Mouse (Mus musculus): Measurements from ENCODE around the gene Pagr1a. TPM values are rescaled to one million over a fixed set of nuclear protein-coding genes. Genes with fewer than 3 reads are reported as not detected.

Gene Pagr1a
- 2.8 and 17.6 TPM in 2 replicates for polyA plus RNA-seq (2012; rRNA removed)

DNA sequence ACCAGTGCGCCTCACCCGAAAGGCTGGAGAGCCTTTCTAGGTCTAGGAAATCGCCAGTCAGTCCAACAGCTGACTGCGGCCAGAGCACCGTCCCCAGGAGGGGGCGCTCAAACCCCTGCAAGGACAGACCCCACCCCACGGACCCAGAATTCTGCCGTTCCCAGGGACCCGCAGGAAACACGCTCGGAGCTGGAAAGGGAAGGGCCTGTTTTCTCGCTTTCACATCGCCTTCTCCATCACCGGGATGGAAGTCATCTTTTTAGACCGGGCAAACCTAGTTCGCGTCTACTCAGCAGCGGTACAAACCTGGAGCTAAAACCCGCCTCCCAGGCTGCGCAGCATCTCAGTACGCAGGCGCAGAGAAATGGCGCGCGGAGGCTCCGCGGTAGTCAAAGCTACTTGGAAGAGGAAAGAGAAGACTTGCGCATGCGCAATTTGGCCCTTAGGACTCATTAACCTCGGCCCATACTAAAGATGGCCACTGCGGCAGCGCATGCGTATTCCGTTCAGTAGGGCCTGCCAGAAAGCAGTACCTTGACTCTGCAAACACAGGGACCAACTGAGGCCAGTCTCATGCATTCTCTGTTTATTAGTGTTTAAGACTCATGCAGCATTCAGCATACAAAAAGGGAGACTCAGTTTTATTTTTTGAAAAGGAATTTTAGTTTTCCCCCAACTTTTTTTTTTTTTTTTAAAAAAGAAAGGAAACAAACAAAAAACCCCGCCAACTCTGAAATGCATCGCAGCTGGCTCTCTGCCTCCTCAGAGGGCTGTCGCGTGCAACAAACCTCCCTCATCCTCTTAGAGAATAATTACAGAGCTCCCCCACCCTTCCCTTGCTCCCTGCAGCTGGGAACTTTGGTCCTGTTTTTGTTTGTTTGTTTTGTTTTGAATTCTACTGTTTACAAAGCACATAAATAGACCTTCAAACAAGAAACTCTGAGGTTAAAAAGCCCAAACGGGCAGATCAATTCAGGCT lies at the start of gene Pagr1a:
Pagr1a (minus strand) TSS at position 382 of the 979 bp plus-strand sequence.
- WGBS: 2% methylated on average over 39 of the region's 39 CpGs
- peak; percentile 99 for DNase-seq

DNA sequence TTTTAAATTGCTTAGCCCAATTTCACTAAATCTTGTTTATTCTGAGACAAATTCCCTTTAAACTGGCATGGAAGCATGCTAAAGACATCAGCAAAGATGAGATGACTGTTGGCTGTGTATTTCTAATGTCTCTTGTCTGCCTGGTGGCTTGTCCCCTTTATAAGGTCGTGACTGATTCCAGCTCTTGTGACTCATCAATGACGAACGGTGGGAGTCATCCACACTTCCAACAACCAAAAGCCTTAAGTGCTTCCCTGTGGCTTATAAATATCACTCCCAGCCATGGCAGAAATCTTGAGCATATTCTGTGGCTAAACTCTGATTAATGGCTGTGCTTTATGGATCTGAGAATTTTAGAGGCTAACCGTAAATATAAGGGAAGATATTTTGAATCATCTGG lies 49.2 kb upstream of the Pagr1a start:
- H3K36me3 ChIP-seq (ENCODE audit: control insufficient read depth, insufficient read depth, low read length): no peaks in the 10 kb centered on the region
- no peaks in the 10 kb centered on the region for H3K27me3 ChIP-seq (replicated peaks; ENCODE audit: control insufficient read depth, insufficient read depth, low read length)
- TF ChIP-seq CTCF (conservative IDR thresholded peaks at IDR 0.05; ENCODE audit: insufficient read depth, insufficient read length, low read depth, low read length): no peak
- no peak for TF ChIP-seq POLR2A (IDR thresholded peaks at IDR 0.05; ENCODE audit: low read depth, low read length)
- H3K27ac ChIP-seq (ENCODE audit: insufficient read depth, low read depth, low read length): no peak overlapping the region
- H3K4me3 ChIP-seq (ENCODE audit: insufficient read depth, low read depth, low read length): no peak overlapping the region
- WGBS: 71% methylated on average over 4 of the region's 4 CpGs
- H3K4me1 ChIP-seq (ENCODE audit: control insufficient read depth, insufficient read depth, low read length): no peaks in the 10 kb centered on the region
- no peak for DNase-seq

More for the DNA sequence above, at the start of gene Pagr1a:
- Histone ChIP-seq H3K27ac (ENCODE audit: insufficient read depth, low read depth, low read length) (peak within 1 kb of the TSS; percentile 96), H3K36me3 (ENCODE audit: control insufficient read depth, insufficient read depth, low read length) (no peaks in the 10 kb centered on the region), H3K4me1 (ENCODE audit: control insufficient read depth, insufficient read depth, low read length) (peaks cover 11% of the 10 kb centered on the region; the same call in 1 of the 2 replicates), H3K27me3 (replicated peaks; ENCODE audit: control insufficient read depth, insufficient read depth, low read length) (no peaks in the 10 kb centered on the region), H3K4me3 (ENCODE audit: insufficient read depth, low read depth, low read length) (peak within 1 kb of the TSS; percentile 89)
- TF ChIP-seq POLR2A (IDR thresholded peaks at IDR 0.05; ENCODE audit: low read depth, low read length) (peak; percentile 58), CTCF (conservative IDR thresholded peaks at IDR 0.05; ENCODE audit: insufficient read depth, insufficient read length, low read depth, low read length) (peak; percentile 71)

DNA sequence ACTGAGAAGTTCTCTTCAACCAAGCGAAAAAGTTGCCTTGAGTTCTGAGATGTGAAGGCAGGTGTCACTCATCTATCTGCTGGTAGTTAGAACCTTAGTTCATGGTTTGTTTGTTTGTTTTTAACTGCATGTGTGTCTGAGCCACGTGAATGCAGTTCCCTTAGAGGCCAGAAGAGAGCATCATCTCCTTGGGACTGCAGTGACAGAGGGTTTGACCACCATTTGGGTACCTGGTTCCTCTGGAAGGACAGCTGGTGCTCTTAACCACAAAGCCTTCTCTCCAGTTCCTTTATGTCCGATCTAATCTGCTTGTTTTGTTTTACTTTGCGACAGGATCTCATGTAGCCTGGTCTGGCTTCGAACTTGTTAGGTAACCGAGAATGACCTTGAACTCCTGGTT lies 48.4 kb upstream of the Pagr1a start:
- WGBS: 91% methylated on average over 6 of the region's 6 CpGs
- Histone ChIP-seq H3K36me3 (ENCODE audit: control insufficient read depth, insufficient read depth, low read length) (no peaks in the 10 kb centered on the region), H3K27me3 (replicated peaks; ENCODE audit: control insufficient read depth, insufficient read depth, low read length) (no peaks in the 10 kb centered on the region), H3K4me3 (ENCODE audit: insufficient read depth, low read depth, low read length) (no peak overlapping the region), H3K4me1 (ENCODE audit: control insufficient read depth, insufficient read depth, low read length) (no peaks in the 10 kb centered on the region), H3K27ac (ENCODE audit: insufficient read depth, low read depth, low read length) (no peak overlapping the region)
- TF ChIP-seq CTCF (conservative IDR thresholded peaks at IDR 0.05; ENCODE audit: insufficient read depth, insufficient read length, low read depth, low read length): no peak
- no peak for TF ChIP-seq POLR2A (IDR thresholded peaks at IDR 0.05; ENCODE audit: low read depth, low read length)
- DNase-seq: no peak

DNA sequence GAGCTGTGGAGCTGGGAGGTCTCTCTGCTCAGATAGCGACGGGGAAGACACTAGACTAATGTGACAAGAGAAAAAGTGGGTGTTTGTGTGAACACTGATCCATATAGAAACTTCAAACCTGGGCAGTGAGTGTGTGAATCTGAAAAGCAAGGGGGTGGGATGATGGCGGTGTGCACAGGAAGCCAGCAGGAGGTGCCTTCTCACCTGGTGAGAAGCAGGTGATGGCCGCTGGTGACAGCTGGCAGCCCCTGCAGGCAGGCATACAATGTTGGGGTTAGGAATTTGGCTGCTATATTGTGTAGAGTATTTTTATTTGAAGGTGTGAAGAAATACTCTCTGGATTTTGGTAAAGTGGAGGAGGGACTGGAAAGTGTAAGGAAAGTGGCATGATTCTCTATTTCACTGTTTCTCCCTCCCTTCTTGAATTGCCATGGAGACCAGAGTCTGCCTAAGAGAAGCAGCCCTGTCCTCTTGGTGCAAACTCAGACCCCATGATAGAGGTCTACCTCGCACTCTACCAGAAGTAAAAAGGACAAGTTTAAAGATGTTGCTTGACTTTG lies 38.0 kb upstream of the Pagr1a start:
- Histone ChIP-seq H3K4me3 (ENCODE audit: insufficient read depth, low read depth, low read length) (no peak overlapping the region), H3K27me3 (replicated peaks; ENCODE audit: control insufficient read depth, insufficient read depth, low read length) (no peaks in the 10 kb centered on the region), H3K27ac (ENCODE audit: insufficient read depth, low read depth, low read length) (no peak overlapping the region), H3K36me3 (ENCODE audit: control insufficient read depth, insufficient read depth, low read length) (no peaks in the 10 kb centered on the region), H3K4me1 (ENCODE audit: control insufficient read depth, insufficient read depth, low read length) (no peaks in the 10 kb centered on the region)
- TF ChIP-seq POLR2A (IDR thresholded peaks at IDR 0.05; ENCODE audit: low read depth, low read length) (no peak), CTCF (conservative IDR thresholded peaks at IDR 0.05; ENCODE audit: insufficient read depth, insufficient read length, low read depth, low read length) (no peak)
- 71% methylated on average over 5 of the region's 5 CpGs for WGBS
- no peak for DNase-seq

DNA sequence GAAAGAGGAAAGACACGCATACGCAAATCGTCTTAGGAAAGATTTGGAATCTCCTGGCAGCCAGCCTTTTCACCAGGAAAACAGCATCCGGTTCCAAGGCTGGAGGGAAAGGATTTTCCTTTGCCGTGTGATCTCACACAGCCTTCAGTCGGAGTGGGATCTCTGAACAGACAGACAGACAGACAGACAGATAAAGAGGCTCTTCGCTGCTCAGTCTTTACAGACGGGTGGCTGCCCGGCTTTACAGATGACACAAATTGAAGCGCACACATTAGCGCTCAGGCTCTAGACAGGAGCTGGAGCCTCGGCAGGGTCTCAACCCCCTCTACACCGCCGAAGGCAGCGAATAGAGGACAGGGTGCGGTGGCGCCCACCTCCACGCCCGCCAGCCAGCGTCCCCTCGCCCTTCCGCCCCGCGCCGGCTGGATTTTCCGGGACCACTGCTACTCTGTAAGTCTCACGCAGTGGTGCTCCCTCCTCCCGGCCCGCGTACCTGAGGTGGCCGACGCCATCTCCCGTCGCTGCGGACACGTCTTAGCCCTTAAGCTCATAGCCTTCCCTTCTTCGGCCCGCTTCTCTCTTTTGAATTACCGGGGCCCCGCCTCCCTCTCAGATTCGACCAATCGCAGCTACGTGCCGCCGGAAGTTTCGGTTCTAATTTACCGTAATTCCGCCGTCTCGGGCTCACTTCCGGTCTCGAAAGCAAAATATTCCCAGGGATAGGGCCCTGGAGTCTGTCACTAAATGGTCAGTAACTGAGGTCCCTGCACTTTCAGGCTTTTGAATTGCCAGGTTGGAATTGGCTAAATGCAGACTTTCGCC lies 24.9 kb upstream of the Pagr1a start, which contains the start of gene Kif22:
Kif22 (minus strand) TSS at position 621 of the 822 bp plus-strand sequence.
- H3K4me1 ChIP-seq (ENCODE audit: control insufficient read depth, insufficient read depth, low read length): peaks cover 3% of the 10 kb centered on the region; the same call in 1 of the 2 replicates
- H3K36me3 ChIP-seq (ENCODE audit: control insufficient read depth, insufficient read depth, low read length): no peaks in the 10 kb centered on the region
- H3K27me3 ChIP-seq (replicated peaks; ENCODE audit: control insufficient read depth, insufficient read depth, low read length): no peaks in the 10 kb centered on the region
- peak; percentile 95 for DNase-seq
- WGBS: under 1% methylated on average over 53 of the region's 53 CpGs
- peak within 1 kb of the TSS; percentile 26; the same call in 1 of the 2 replicates for H3K27ac ChIP-seq (ENCODE audit: insufficient read depth, low read depth, low read length)
- peak within 1 kb of the TSS; percentile 79 for H3K4me3 ChIP-seq (ENCODE audit: insufficient read depth, low read depth, low read length)
- no peak for TF ChIP-seq POLR2A (IDR thresholded peaks at IDR 0.05; ENCODE audit: low read depth, low read length)
- no peak for TF ChIP-seq CTCF (conservative IDR thresholded peaks at IDR 0.05; ENCODE audit: insufficient read depth, insufficient read length, low read depth, low read length)

DNA sequence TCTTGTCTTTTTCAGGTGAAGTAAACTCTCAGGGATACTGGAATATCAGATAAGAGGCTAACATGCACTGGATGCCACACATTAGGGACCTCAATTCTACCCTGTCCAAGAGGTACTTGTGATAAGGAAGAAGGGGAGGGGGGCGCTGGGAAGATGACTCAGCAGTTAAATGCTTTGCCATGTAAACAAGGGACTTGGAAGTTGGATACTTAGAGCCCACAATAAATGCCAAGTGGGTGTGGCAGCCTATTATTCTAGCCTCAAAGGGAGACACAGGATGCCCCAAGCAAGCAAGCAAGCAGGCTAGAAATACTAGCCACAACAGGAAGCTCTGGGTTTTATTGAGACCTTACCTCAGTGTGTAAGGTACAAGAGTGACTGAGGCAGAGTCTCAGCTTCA lies 14.1 kb upstream of the Pagr1a start:
- H3K4me3 ChIP-seq (ENCODE audit: insufficient read depth, low read depth, low read length): no peak overlapping the region
- no peaks in the 10 kb centered on the region for H3K27me3 ChIP-seq (replicated peaks; ENCODE audit: control insufficient read depth, insufficient read depth, low read length)
- H3K27ac ChIP-seq (ENCODE audit: insufficient read depth, low read depth, low read length): no peak overlapping the region
- no peak for DNase-seq
- peaks cover 4% of the 10 kb centered on the region; the same call in 1 of the 2 replicates for H3K4me1 ChIP-seq (ENCODE audit: control insufficient read depth, insufficient read depth, low read length)
- TF ChIP-seq CTCF (conservative IDR thresholded peaks at IDR 0.05; ENCODE audit: insufficient read depth, insufficient read length, low read depth, low read length) (no peak), POLR2A (IDR thresholded peaks at IDR 0.05; ENCODE audit: low read depth, low read length) (no peak)
- WGBS: 95% methylated on average over 1 of the region's 1 CpGs
- H3K36me3 ChIP-seq (ENCODE audit: control insufficient read depth, insufficient read depth, low read length): no peaks in the 10 kb centered on the region

All from kidney, adult 2 months (tissue).